Mouse (Mus musculus): ENCODE measurements around the gene Mrpl42. TPM values are rescaled to one million over a fixed set of nuclear protein-coding genes. Genes with fewer than 3 reads are reported as not detected.

Gene Mrpl42
- polyA plus RNA-seq, 1 experiment: 163 TPM

DNA sequence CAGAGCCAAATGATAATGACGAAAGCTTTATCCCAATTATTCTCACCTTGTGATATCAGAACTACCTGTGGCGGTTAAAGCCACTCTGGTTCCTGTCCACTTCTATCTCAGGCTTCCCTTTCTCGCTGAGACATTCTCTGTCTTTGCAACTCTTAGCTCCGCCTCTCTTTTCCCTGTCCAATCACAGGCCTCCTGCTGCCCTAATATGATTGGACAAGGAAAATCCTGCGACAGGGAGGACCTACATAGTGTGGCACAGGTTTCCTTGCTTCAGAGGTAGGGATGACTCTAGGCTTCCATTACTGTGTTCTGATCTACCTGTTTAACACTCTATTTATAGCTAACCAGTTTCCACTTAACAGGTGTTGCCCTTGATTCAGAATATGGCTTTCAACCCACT lies 48.5 kb downstream of the Mrpl42 start:
- no peaks in the 10 kb centered on the region for H3K79me2 ChIP-seq (ENCODE audit: control insufficient read depth, insufficient read depth)
- H3ac ChIP-seq (ENCODE audit: control insufficient read depth, insufficient read length, low read depth): no peak overlapping the region
- no peak for TF ChIP-seq FOSL1 (IDR thresholded peaks at IDR 0.05; ENCODE audit: insufficient read depth, low read length, poor library complexity, severe bottlenecking)
- TF ChIP-seq CEBPB (IDR thresholded peaks at IDR 0.05; ENCODE audit: low read depth): no peak
- no peak for TF ChIP-seq CTCF (IDR thresholded peaks at IDR 0.05; ENCODE audit: control insufficient read depth, insufficient read depth, insufficient read length)
- no peak for TF ChIP-seq USF1 (IDR thresholded peaks at IDR 0.05; ENCODE audit: low read depth)
- no peak for TF ChIP-seq MAX (IDR thresholded peaks at IDR 0.05)
- no peak for TF ChIP-seq MYOG (IDR thresholded peaks at IDR 0.05; ENCODE audit: control insufficient read depth, extremely low read depth, insufficient read length)
- no peak for TF ChIP-seq MYOD1 (IDR thresholded peaks at IDR 0.05; ENCODE audit: control insufficient read depth, insufficient read length, low read depth)
- no peak overlapping the region for H3K4me3 ChIP-seq (ENCODE audit: insufficient read depth, poor library complexity, severe bottlenecking)
- H3K79me3 ChIP-seq (ENCODE audit: low read depth): no peaks in the 10 kb centered on the region
- no peaks in the 10 kb centered on the region for H3K36me3 ChIP-seq (ENCODE audit: control insufficient read depth, insufficient read depth)
- H3K27me3 ChIP-seq (ENCODE audit: control insufficient read depth, insufficient read depth, insufficient read length): no peaks in the 10 kb centered on the region

DNA sequence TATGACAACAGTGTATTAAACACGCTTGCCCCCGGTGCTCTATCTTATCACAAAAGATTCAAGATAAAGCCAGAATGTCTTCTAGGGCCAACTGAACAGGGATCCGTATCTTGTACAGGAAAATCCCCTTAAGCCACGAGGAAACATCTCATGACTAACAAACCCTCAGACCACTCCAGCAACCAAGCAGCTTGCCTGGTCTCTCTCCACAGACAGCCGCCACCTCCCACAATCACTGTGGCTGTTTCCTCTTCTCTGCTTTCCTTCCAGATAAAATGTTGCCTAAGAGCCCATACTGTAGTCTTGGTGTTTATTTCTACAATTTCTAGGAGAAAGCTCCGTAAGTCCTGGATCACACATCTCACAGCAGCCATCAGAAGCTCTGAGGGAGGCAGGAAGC lies 52.7 kb downstream of the Mrpl42 start:
- TF ChIP-seq MYOD1 (IDR thresholded peaks at IDR 0.05; ENCODE audit: control insufficient read depth, insufficient read length, low read depth): no peak
- TF ChIP-seq CTCF (IDR thresholded peaks at IDR 0.05; ENCODE audit: control insufficient read depth, insufficient read depth, insufficient read length): no peak
- no peak for TF ChIP-seq MAX (IDR thresholded peaks at IDR 0.05)
- TF ChIP-seq MYOG (IDR thresholded peaks at IDR 0.05; ENCODE audit: control insufficient read depth, extremely low read depth, insufficient read length): no peak
- H3K27me3 ChIP-seq (ENCODE audit: control insufficient read depth, insufficient read depth, insufficient read length): no peaks in the 10 kb centered on the region
- no peak overlapping the region for H3ac ChIP-seq (ENCODE audit: control insufficient read depth, insufficient read length, low read depth)

DNA sequence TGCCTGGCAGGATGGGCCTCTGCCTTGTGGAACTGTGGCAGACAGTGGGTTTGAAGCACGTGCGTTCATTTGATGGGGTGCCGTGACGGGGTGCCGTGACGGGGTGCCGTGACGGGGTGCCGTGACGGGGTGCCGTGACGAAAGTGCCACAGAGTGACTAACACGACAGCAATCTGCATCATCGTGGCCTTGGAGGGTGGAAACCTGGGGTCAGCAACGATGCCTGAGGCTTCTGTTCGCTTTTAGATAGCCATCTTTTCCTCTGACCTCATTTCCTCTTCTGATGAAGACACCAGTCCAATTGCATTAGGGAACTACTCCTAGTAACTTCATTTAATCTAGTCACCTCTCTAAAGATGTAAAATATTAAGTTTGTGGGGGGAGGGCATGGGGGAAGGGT lies 53.8 kb downstream of the Mrpl42 start:
- Histone ChIP-seq H3K36me3 (ENCODE audit: control insufficient read depth, insufficient read depth) (no peaks in the 10 kb centered on the region), H3K79me3 (ENCODE audit: low read depth) (no peaks in the 10 kb centered on the region), H3K27me3 (ENCODE audit: control insufficient read depth, insufficient read depth, insufficient read length) (no peaks in the 10 kb centered on the region), H3K79me2 (ENCODE audit: control insufficient read depth, insufficient read depth) (no peaks in the 10 kb centered on the region), H3K4me3 (ENCODE audit: insufficient read depth, poor library complexity, severe bottlenecking) (no peak overlapping the region), H3ac (ENCODE audit: control insufficient read depth, insufficient read length, low read depth) (no peak overlapping the region)
- TF ChIP-seq MAX (IDR thresholded peaks at IDR 0.05) (no peak), USF1 (IDR thresholded peaks at IDR 0.05; ENCODE audit: low read depth) (no peak), MYOD1 (IDR thresholded peaks at IDR 0.05; ENCODE audit: control insufficient read depth, insufficient read length, low read depth) (no peak), CTCF (IDR thresholded peaks at IDR 0.05; ENCODE audit: control insufficient read depth, insufficient read depth, insufficient read length) (no peak), MYOG (IDR thresholded peaks at IDR 0.05; ENCODE audit: control insufficient read depth, extremely low read depth, insufficient read length) (no peak), FOSL1 (IDR thresholded peaks at IDR 0.05; ENCODE audit: insufficient read depth, low read length, poor library complexity, severe bottlenecking) (no peak), CEBPB (IDR thresholded peaks at IDR 0.05; ENCODE audit: low read depth) (no peak)

More for the DNA sequence above, 52.7 kb downstream of the Mrpl42 start:
- no peaks in the 10 kb centered on the region for H3K79me3 ChIP-seq (ENCODE audit: low read depth)
- no peak overlapping the region for H3K4me3 ChIP-seq (ENCODE audit: insufficient read depth, poor library complexity, severe bottlenecking)
- H3K79me2 ChIP-seq (ENCODE audit: control insufficient read depth, insufficient read depth): no peaks in the 10 kb centered on the region
- no peaks in the 10 kb centered on the region for H3K36me3 ChIP-seq (ENCODE audit: control insufficient read depth, insufficient read depth)

DNA sequence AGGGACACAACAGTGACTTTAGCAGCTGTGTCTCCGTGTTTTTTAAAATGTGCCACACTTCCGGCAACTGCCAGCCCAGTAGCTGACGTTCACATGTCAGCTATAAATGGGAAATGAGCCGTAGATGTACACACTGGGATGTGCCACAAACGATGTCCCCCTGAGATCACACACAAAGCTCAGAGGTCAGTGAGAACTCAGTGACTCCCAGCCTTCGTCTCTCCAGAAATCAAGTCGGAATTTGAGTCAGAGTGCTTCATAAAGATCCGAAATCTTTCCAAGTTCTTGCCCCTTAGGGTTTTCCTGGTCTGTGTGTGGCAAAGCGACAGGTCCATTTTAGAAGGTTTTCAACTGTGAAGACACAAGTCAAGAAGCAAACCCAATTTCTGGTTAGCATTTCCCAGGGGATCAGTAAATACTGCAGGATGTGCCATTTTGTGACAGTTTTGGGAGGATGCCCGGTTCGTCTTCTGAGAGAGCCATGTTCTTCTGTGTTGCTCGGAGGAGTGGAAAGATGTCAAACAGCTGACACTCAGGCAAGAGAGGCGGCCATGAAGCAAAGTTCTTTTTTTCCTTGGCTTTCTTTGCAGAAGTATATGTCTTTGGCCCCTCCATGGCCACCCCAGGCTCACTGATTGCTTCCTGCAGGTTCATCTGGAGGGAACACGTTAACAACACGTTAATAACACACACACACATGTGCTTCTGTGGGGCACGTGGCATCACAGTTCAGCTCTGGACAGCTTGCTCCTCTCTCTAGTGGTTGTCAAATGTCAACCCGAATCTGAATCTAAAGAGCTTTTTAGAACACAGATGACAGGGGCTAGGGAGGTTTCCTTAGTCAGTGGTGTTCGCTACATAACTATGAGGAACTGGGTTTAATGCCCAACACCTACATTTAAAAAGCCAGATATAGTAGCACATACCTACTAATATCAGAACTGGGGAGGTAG lies 56.4 kb downstream of the Mrpl42 start:
- no peak overlapping the region for H3K4me3 ChIP-seq (ENCODE audit: insufficient read depth, poor library complexity, severe bottlenecking)
- no peak overlapping the region for H3ac ChIP-seq (ENCODE audit: control insufficient read depth, insufficient read length, low read depth)
- H3K27me3 ChIP-seq (ENCODE audit: control insufficient read depth, insufficient read depth, insufficient read length): no peaks in the 10 kb centered on the region
- H3K36me3 ChIP-seq (ENCODE audit: control insufficient read depth, insufficient read depth): no peaks in the 10 kb centered on the region
- no peaks in the 10 kb centered on the region for H3K79me2 ChIP-seq (ENCODE audit: control insufficient read depth, insufficient read depth)
- H3K79me3 ChIP-seq (ENCODE audit: low read depth): no peaks in the 10 kb centered on the region
- TF ChIP-seq MAX (IDR thresholded peaks at IDR 0.05) (no peak), FOSL1 (IDR thresholded peaks at IDR 0.05; ENCODE audit: insufficient read depth, low read length, poor library complexity, severe bottlenecking) (no peak), CTCF (IDR thresholded peaks at IDR 0.05; ENCODE audit: control insufficient read depth, insufficient read depth, insufficient read length) (no peak)

DNA sequence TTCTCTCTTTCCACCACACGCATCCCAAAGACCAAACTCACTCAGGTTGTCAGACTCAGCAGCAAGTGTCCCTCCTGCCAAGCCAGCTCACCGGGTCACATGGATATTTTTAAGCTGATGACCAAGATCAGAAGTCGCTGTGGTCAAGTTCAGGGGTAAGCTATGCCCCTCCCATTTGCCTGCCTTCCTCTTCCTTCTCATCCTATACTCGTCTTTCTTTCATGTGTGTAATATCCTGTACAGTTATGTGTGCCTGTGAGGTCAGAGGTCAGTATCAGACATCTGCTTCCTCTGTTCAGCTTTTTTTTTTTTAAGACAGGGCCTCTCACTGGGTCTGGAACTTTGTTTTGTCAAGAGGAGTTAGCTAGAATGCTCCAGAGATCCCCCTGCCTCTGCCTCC lies 59.4 kb downstream of the Mrpl42 start:
- TF ChIP-seq CTCF (IDR thresholded peaks at IDR 0.05; ENCODE audit: control insufficient read depth, insufficient read depth, insufficient read length): no peak
- Histone ChIP-seq H3ac (ENCODE audit: control insufficient read depth, insufficient read length, low read depth) (no peak overlapping the region), H3K4me3 (ENCODE audit: insufficient read depth, poor library complexity, severe bottlenecking) (no peak overlapping the region), H3K36me3 (ENCODE audit: control insufficient read depth, insufficient read depth) (no peaks in the 10 kb centered on the region), H3K27me3 (ENCODE audit: control insufficient read depth, insufficient read depth, insufficient read length) (no peaks in the 10 kb centered on the region), H3K79me3 (ENCODE audit: low read depth) (no peaks in the 10 kb centered on the region), H3K79me2 (ENCODE audit: control insufficient read depth, insufficient read depth) (no peaks in the 10 kb centered on the region)

DNA sequence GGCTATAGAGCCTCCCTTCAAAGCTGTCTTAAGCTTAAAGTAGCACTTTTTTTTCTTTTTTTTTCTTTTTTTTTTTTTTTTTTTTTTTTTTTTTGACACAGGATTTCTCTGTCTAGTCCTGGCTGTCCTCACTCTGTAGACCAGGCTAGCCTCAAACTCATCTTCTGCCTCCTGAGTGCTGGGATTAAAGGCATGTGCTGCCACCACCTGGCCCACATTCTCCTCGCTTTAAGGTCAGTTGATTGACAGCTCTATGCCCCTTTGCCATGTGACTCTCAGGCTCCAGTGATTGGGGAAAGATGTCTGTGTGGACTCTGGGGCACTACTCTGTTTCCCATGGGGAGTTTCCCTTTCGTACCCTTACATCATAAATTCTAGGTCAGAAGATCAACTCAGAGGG lies 61.2 kb downstream of the Mrpl42 start:
- H3ac ChIP-seq (ENCODE audit: control insufficient read depth, insufficient read length, low read depth): no peak overlapping the region
- H3K4me3 ChIP-seq (ENCODE audit: insufficient read depth, poor library complexity, severe bottlenecking): no peak overlapping the region
- H3K79me3 ChIP-seq (ENCODE audit: low read depth): no peaks in the 10 kb centered on the region
- no peaks in the 10 kb centered on the region for H3K36me3 ChIP-seq (ENCODE audit: control insufficient read depth, insufficient read depth)
- H3K79me2 ChIP-seq (ENCODE audit: control insufficient read depth, insufficient read depth): no peaks in the 10 kb centered on the region
- H3K27me3 ChIP-seq (ENCODE audit: control insufficient read depth, insufficient read depth, insufficient read length): no peaks in the 10 kb centered on the region
- TF ChIP-seq MYOG (IDR thresholded peaks at IDR 0.05; ENCODE audit: control insufficient read depth, extremely low read depth, insufficient read length) (no peak), USF1 (IDR thresholded peaks at IDR 0.05; ENCODE audit: low read depth) (no peak), MYOD1 (IDR thresholded peaks at IDR 0.05; ENCODE audit: control insufficient read depth, insufficient read length, low read depth) (no peak), CEBPB (IDR thresholded peaks at IDR 0.05; ENCODE audit: low read depth) (no peak), CTCF (IDR thresholded peaks at IDR 0.05; ENCODE audit: control insufficient read depth, insufficient read depth, insufficient read length) (no peak), MAX (IDR thresholded peaks at IDR 0.05) (no peak), FOSL1 (IDR thresholded peaks at IDR 0.05; ENCODE audit: insufficient read depth, low read length, poor library complexity, severe bottlenecking) (no peak)
